Mouse (Mus musculus): Measurements from ENCODE around the gene Gnat1. TPM values are rescaled to one million over a fixed set of nuclear protein-coding genes. Genes with fewer than 3 reads are reported as not detected.
A peak's percentile ranks its signal among the peaks of the same experiment; 100 is the strongest.

Gene Gnat1
- polyA plus RNA-seq, 1 experiment from 2014 or later, result 5.8 TPM

GRCm38 (mm10) chr9:107646975-107647374, 32.5 kb downstream of the Gnat1 start:
- 80% methylated on average over 6 of the region's 6 CpGs for WGBS (ENCODE audit: insufficient replicate concordance)
- DNase-seq, result no peak
- H3K27me3 ChIP-seq (ENCODE audit: insufficient read depth, low read length), result no peaks in the 10 kb centered on the region

GRCm38 (mm10) chr9:107645577-107645976, 33.9 kb downstream of the Gnat1 start:
- TF ChIP-seq CTCF (IDR thresholded peaks at IDR 0.05; ENCODE audit: low read depth) (peak; percentile 99), EP300 (IDR thresholded peaks at IDR 0.05; ENCODE audit: low read depth) (no peak)
- Histone ChIP-seq H3K4me2 (ENCODE audit: low read depth, low read length) (no peak overlapping the region), H3K4me1 (ENCODE audit: insufficient read depth) (peaks cover 6% of the 10 kb centered on the region; the same call in 1 of the 2 replicates), H3K4me3 (ENCODE audit: low read depth, low read length) (no peak overlapping the region), H3K9ac (replicated peaks) (no peak overlapping the region), H3K9me3 (ENCODE audit: low read length) (no peaks in the 10 kb centered on the region), H3K27me3 (ENCODE audit: insufficient read depth, low read length) (no peaks in the 10 kb centered on the region), H3K36me3 (replicated peaks; ENCODE audit: insufficient read depth, low read length) (no peaks in the 10 kb centered on the region), H3K27ac (ENCODE audit: low read depth) (no peak overlapping the region)
- WGBS (ENCODE audit: insufficient replicate concordance), result 17% methylated on average over 5 of the region's 5 CpGs
- ATAC-seq, result peak; percentile 44; the same call in 1 of the 2 replicates
- DNase-seq, result peak; percentile 87

More at GRCm38 (mm10) chr9:107646975-107647374, 32.5 kb downstream of the Gnat1 start:
- Histone ChIP-seq H3K4me1 (ENCODE audit: insufficient read depth) (peaks cover 6% of the 10 kb centered on the region; the same call in 1 of the 2 replicates), H3K9ac (replicated peaks) (no peak overlapping the region), H3K4me3 (ENCODE audit: low read depth, low read length) (no peak overlapping the region), H3K4me2 (ENCODE audit: low read depth, low read length) (no peak overlapping the region), H3K9me3 (ENCODE audit: low read length) (no peaks in the 10 kb centered on the region), H3K27ac (ENCODE audit: low read depth) (no peak overlapping the region), H3K36me3 (replicated peaks; ENCODE audit: insufficient read depth, low read length) (peaks cover 7% of the 10 kb centered on the region; the same call in 1 of the 2 replicates)
- ATAC-seq, result no peak
- TF ChIP-seq CTCF (IDR thresholded peaks at IDR 0.05; ENCODE audit: low read depth) (peak; percentile 14; the same call in 1 of the 2 replicates), EP300 (IDR thresholded peaks at IDR 0.05; ENCODE audit: low read depth) (no peak)

GRCm38 (mm10) chr9:107645153-107645510, 34.4 kb downstream of the Gnat1 start:
- peak overlapping the region; percentile 79 for H3K4me2 ChIP-seq (ENCODE audit: low read depth, low read length)
- peaks cover 6% of the 10 kb centered on the region; the same call in 1 of the 2 replicates for H3K4me1 ChIP-seq (ENCODE audit: insufficient read depth)
- H3K9ac ChIP-seq (replicated peaks), result no peak overlapping the region
- no peak overlapping the region for H3K27ac ChIP-seq (ENCODE audit: low read depth)
- TF ChIP-seq CTCF (IDR thresholded peaks at IDR 0.05; ENCODE audit: low read depth), result no peak
- TF ChIP-seq EP300 (IDR thresholded peaks at IDR 0.05; ENCODE audit: low read depth), result no peak
- no peak for DNase-seq
- H3K9me3 ChIP-seq (ENCODE audit: low read length), result no peaks in the 10 kb centered on the region
- WGBS (ENCODE audit: insufficient replicate concordance), result 42% methylated on average over 7 of the region's 7 CpGs
- H3K4me3 ChIP-seq (ENCODE audit: low read depth, low read length), result no peak overlapping the region
- ATAC-seq, result no peak
- no peaks in the 10 kb centered on the region for H3K27me3 ChIP-seq (ENCODE audit: insufficient read depth, low read length)
- H3K36me3 ChIP-seq (replicated peaks; ENCODE audit: insufficient read depth, low read length), result no peaks in the 10 kb centered on the region

GRCm38 (mm10) chr9:107644495-107645152, 34.9 kb downstream of the Gnat1 start:
- peak overlapping the region; percentile 55 for H3K9ac ChIP-seq (replicated peaks)
- H3K4me2 ChIP-seq (ENCODE audit: low read depth, low read length), result peak overlapping the region; percentile 79
- H3K9me3 ChIP-seq (ENCODE audit: low read length), result no peaks in the 10 kb centered on the region
- DNase-seq (peak; percentile 95), ATAC-seq (peak; percentile 78)
- peak overlapping the region; percentile 20; the same call in 1 of the 2 replicates for H3K27ac ChIP-seq (ENCODE audit: low read depth)
- H3K4me3 ChIP-seq (ENCODE audit: low read depth, low read length), result peak overlapping the region; percentile 50
- H3K36me3 ChIP-seq (replicated peaks; ENCODE audit: insufficient read depth, low read length), result no peaks in the 10 kb centered on the region
- TF ChIP-seq CTCF (IDR thresholded peaks at IDR 0.05; ENCODE audit: low read depth) (peak; percentile 99), EP300 (IDR thresholded peaks at IDR 0.05; ENCODE audit: low read depth) (no peak)
- H3K4me1 ChIP-seq (ENCODE audit: insufficient read depth), result peaks cover 7% of the 10 kb centered on the region
- WGBS (ENCODE audit: insufficient replicate concordance), result 6% methylated on average over 35 of the region's 35 CpGs
- no peaks in the 10 kb centered on the region for H3K27me3 ChIP-seq (ENCODE audit: insufficient read depth, low read length)

- no peaks in the 10 kb centered on the region for H3K27me3 ChIP-seq (ENCODE audit: insufficient read depth, low read length)
- H3K4me3 ChIP-seq (ENCODE audit: low read depth, low read length), result peak overlapping the region; percentile 50; the same call in 1 of the 2 replicates
- H3K36me3 ChIP-seq (replicated peaks; ENCODE audit: insufficient read depth, low read length), result no peaks in the 10 kb centered on the region
- ATAC-seq, result no peak
- TF ChIP-seq CTCF (IDR thresholded peaks at IDR 0.05; ENCODE audit: low read depth), result no peak
- TF ChIP-seq EP300 (IDR thresholded peaks at IDR 0.05; ENCODE audit: low read depth), result no peak
- peak overlapping the region; percentile 79 for H3K4me2 ChIP-seq (ENCODE audit: low read depth, low read length)
- WGBS (ENCODE audit: insufficient replicate concordance), result 78% methylated on average over 13 of the region's 13 CpGs
- DNase-seq, result no peak
- H3K9me3 ChIP-seq (ENCODE audit: low read length), result no peaks in the 10 kb centered on the region
- peaks cover 10% of the 10 kb centered on the region for H3K4me1 ChIP-seq (ENCODE audit: insufficient read depth)
- H3K9ac ChIP-seq (replicated peaks), result no peak overlapping the region; the same call in 1 of the 2 replicates
- no peak overlapping the region for H3K27ac ChIP-seq (ENCODE audit: low read depth)
Measured at GRCm38 (mm10) chr9:107643544-107644214, 35.8 kb downstream of the Gnat1 start.

- Histone ChIP-seq H3K9ac (replicated peaks) (no peak overlapping the region), H3K36me3 (replicated peaks; ENCODE audit: insufficient read depth, low read length) (no peaks in the 10 kb centered on the region), H3K4me1 (ENCODE audit: insufficient read depth) (peaks cover 10% of the 10 kb centered on the region), H3K4me2 (ENCODE audit: low read depth, low read length) (no peak overlapping the region), H3K9me3 (ENCODE audit: low read length) (no peaks in the 10 kb centered on the region), H3K27ac (ENCODE audit: low read depth) (no peak overlapping the region), H3K27me3 (ENCODE audit: insufficient read depth, low read length) (no peaks in the 10 kb centered on the region), H3K4me3 (ENCODE audit: low read depth, low read length) (no peak overlapping the region)
- ATAC-seq (no peak), DNase-seq (no peak)
- TF ChIP-seq EP300 (IDR thresholded peaks at IDR 0.05; ENCODE audit: low read depth) (no peak), CTCF (IDR thresholded peaks at IDR 0.05; ENCODE audit: low read depth) (no peak)
- WGBS (ENCODE audit: insufficient replicate concordance), result 80% methylated on average over 8 of the region's 8 CpGs
Measured at GRCm38 (mm10) chr9:107641666-107642065, 37.8 kb downstream of the Gnat1 start.

Measured in liver, postnatal 0 days (tissue).